Mouse (Mus musculus) layer of hippocampus, postnatal 14 days (tissue): ENCODE measurements around the gene Kazn. TPM values are rescaled to one million over a fixed set of nuclear protein-coding genes. Genes with fewer than 3 reads are reported as not detected.

Experiments used
- DNase-seq, 2 experiments: peaks; one replicate each; pipeline ENCODE4 v3.0.0; 2021 to 2022; ENCODE audit warnings: low spot score in 2 of 2, mixed read lengths in 1 of 2
- total RNA-seq, 2 experiments: library from RNA; stranded (reverse); gene quantifications; 2 replicates each; pipeline ENCODE4 v1.2.3; 2021

The Kazn gene
- total RNA-seq, 2 experiments from 2014 or later, result 49.9 to 57.7 TPM

GRCm38 (mm10) chr4:142081631-142082283 is 157.4 kb downstream of the Kazn start:
- no peak for DNase-seq

- DNase-seq, result peak; percentile 43 to 68
Observed at GRCm38 (mm10) chr4:142080901-142081630, 158.1 kb downstream of the Kazn start.

- no peak for DNase-seq
Observed at GRCm38 (mm10) chr4:142080487-142080767, 158.8 kb downstream of the Kazn start.

GRCm38 (mm10) chr4:142079629-142080486 is 159.3 kb downstream of the Kazn start:
- no peak for DNase-seq

GRCm38 (mm10) chr4:142077572-142078271 is 161.5 kb downstream of the Kazn start:
- peak in 1 of 2 experiments; percentile 44 for DNase-seq

- DNase-seq, result no peak
Observed at GRCm38 (mm10) chr4:142076883-142077282, 162.3 kb downstream of the Kazn start.

GRCm38 (mm10) chr4:142075931-142076330 is 163.3 kb downstream of the Kazn start:
- DNase-seq, result no peak

GRCm38 (mm10) chr4:142074060-142074732 is 165.0 kb downstream of the Kazn start:
- no peak for DNase-seq

GRCm38 (mm10) chr4:142071243-142071991 is 167.8 kb downstream of the Kazn start:
- no peak for DNase-seq

- no peak for DNase-seq
Observed at GRCm38 (mm10) chr4:142070840-142071239, 168.4 kb downstream of the Kazn start.

GRCm38 (mm10) chr4:142068899-142069812 is 170.0 kb downstream of the Kazn start:
- no peak for DNase-seq

GRCm38 (mm10) chr4:142066576-142066975 is 172.6 kb downstream of the Kazn start:
- DNase-seq, result no peak

- DNase-seq, result no peak
Observed at GRCm38 (mm10) chr4:142065835-142066234, 173.4 kb downstream of the Kazn start.

- no peak for DNase-seq
Observed at GRCm38 (mm10) chr4:142065270-142065669, 173.9 kb downstream of the Kazn start.

- no peak for DNase-seq
Observed at GRCm38 (mm10) chr4:142064582-142065228, 174.5 kb downstream of the Kazn start.

GRCm38 (mm10) chr4:142063057-142063534 is 176.1 kb downstream of the Kazn start:
- no peak for DNase-seq

GRCm38 (mm10) chr4:142061485-142062240 is 177.5 kb downstream of the Kazn start:
- DNase-seq, result no peak
